Mouse (Mus musculus): ENCODE measurements around the gene Coq7.

GRCm38 (mm10) chr7:118480160-118480709 is 52.9 kb downstream of the Coq7 start:
- TF ChIP-seq CTCF (IDR thresholded peaks at IDR 0.05; ENCODE audit: control insufficient read depth, insufficient read depth, insufficient replicate concordance, low read depth, low read length): no peak
- no peak for TF ChIP-seq POLR2A (IDR thresholded peaks at IDR 0.05; ENCODE audit: control insufficient read depth, low read depth, low read length)

All from testis, adult 2 months (tissue).